ENCODE assay signal across 8 mouse cellular contexts in genomic region chr11:116842531-116843260, GRCm38 (mm10). TPM values are rescaled to one million over a fixed set of nuclear protein-coding genes. Genes with fewer than 3 reads are reported as not detected.
A peak's percentile ranks its signal among the peaks of the same experiment; 100 is the strongest.
DNase-seq lines count a peak whose midpoint lies in the region; ATAC-seq lines count a peak whose summit lies in the region.

No protein-coding gene starts in this region.

- peaks cover 42% of the 10 kb centered on the region for H3K4me1 ChIP-seq in intestine, embryonic 16.5 days (ENCODE audit: control insufficient read depth, insufficient read depth, low read length)

- peak overlapping the region; percentile 100 for H3K27ac ChIP-seq in intestine, embryonic 16.5 days (ENCODE audit: low read length)

- ATAC-seq in intestine, embryonic 16.5 days: peak; percentile 63

- peaks cover 19% of the 10 kb centered on the region; the same call in 1 of the 2 replicates for H3K36me3 ChIP-seq in intestine, embryonic 16.5 days (ENCODE audit: control insufficient read depth, insufficient read depth, low read length)

- under 1% methylated on average over 71 of the region's 73 CpGs for WGBS in intestine, embryonic 16.5 days

- DNase-seq in left cerebral cortex, adult 18-20 months (ENCODE audit: low spot score in 2 of 2): peak; percentile 55 to 72
- no peak for DNase-seq in left cerebral cortex, adult 11 months (ENCODE audit: low spot score)
- peak; percentile 50 for DNase-seq in embryo, embryonic 11.5 days (ENCODE audit: low read depth, low spot score)
- DNase-seq in gastrocnemius, postnatal 4 days (ENCODE audit: low spot score in 2 of 2): peak; percentile 63 to 74
- peak; percentile 63 for DNase-seq in left cerebral cortex, postnatal 4 days
- peak; percentile 56 for DNase-seq in mesoderm, embryonic 11.5 days (ENCODE audit: low read depth, low spot score)
- peak; percentile 79 for DNase-seq in right cerebral cortex, postnatal 25 days

- peak overlapping the region; percentile 96 for H3K9ac ChIP-seq in intestine, embryonic 16.5 days (ENCODE audit: low read depth, low read length)

- H3K27me3 ChIP-seq in intestine, embryonic 16.5 days (replicated peaks; ENCODE audit: control insufficient read depth, insufficient read depth, low read length): no peaks in the 10 kb centered on the region

- no peaks in the 10 kb centered on the region for H3K9me3 ChIP-seq in intestine, embryonic 16.5 days (ENCODE audit: control insufficient read depth, low read length)

- H3K4me2 ChIP-seq in intestine, embryonic 16.5 days (ENCODE audit: low read depth, low read length): peak overlapping the region; percentile 74

- intact Hi-C loops in left cerebral cortex, postnatal 4 days (cut with DNase I): no loop called here

- H3K4me3 ChIP-seq in intestine, embryonic 16.5 days (ENCODE audit: low read length): peak overlapping the region; percentile 84

RNA-seq across cellular contexts. Expression of gene Mettl23, which starts 0.4 kb away (rescaled TPM):
- total RNA-seq in left cerebral cortex, adult 18-20 months (2021): 10 to 100 TPM; 23.8 to 25.8 TPM
- 10 to 100 TPM; 23.7 to 26.6 TPM for total RNA-seq in gastrocnemius, postnatal 4 days (2021)
- 58.4 and 65.8 TPM in 2 replicates for polyA plus RNA-seq in intestine, embryonic 16.5 days (2015; fragmentation: Nextera tagmentation; extraction: Ambion mirVana)
- total RNA-seq in left cerebral cortex, postnatal 4 days (2021): 10 to 100 TPM; 26.8 to 29.4 TPM

RNA-seq across cellular contexts. Expression of gene Jmjd6, which starts 0.6 kb away (rescaled TPM):
- 10 to 100 TPM; 28.3 to 31.3 TPM for total RNA-seq in left cerebral cortex, adult 18-20 months (2021)
- 10 to 100 TPM; 35.6 to 39.7 TPM for total RNA-seq in gastrocnemius, postnatal 4 days (2021)
- 86.7 and 91.2 TPM in 2 replicates for polyA plus RNA-seq in intestine, embryonic 16.5 days (2015; fragmentation: Nextera tagmentation; extraction: Ambion mirVana)
- 10 to 100 TPM; 35.7 to 39.9 TPM for total RNA-seq in left cerebral cortex, postnatal 4 days (2021)

RNA-seq across cellular contexts. Expression of gene Mfsd11, which starts 9.5 kb away (rescaled TPM):
- 10 to 100 TPM; 40.3 to 44.9 TPM for total RNA-seq in left cerebral cortex, adult 18-20 months (2021)
- total RNA-seq in gastrocnemius, postnatal 4 days (2021): 10 to 100 TPM; 42.8 to 43.1 TPM
- 47.3 and 66.2 TPM in 2 replicates for polyA plus RNA-seq in intestine, embryonic 16.5 days (2015; fragmentation: Nextera tagmentation; extraction: Ambion mirVana)
- 10 to 100 TPM; 55.9 to 58.5 TPM for total RNA-seq in left cerebral cortex, postnatal 4 days (2021)

RNA-seq across cellular contexts. Expression of gene Srsf2, which starts 10.2 kb away (rescaled TPM):
- total RNA-seq in left cerebral cortex, adult 18-20 months (2021): 100 to 1,000 TPM; 155 to 157 TPM
- total RNA-seq in gastrocnemius, postnatal 4 days (2021): 100 to 1,000 TPM; 181 to 207 TPM
- 389 and 590 TPM in 2 replicates for polyA plus RNA-seq in intestine, embryonic 16.5 days (2015; fragmentation: Nextera tagmentation; extraction: Ambion mirVana)
- total RNA-seq in left cerebral cortex, postnatal 4 days (2021): 100 to 1,000 TPM; 268 to 270 TPM

RNA-seq across cellular contexts. Expression of gene Mxra7, which starts 14.8 kb away (rescaled TPM):
- 10 to 100 TPM; 17.5 to 20.2 TPM for total RNA-seq in left cerebral cortex, adult 18-20 months (2021)
- 10 to 100 TPM; 54.5 to 65.3 TPM for total RNA-seq in gastrocnemius, postnatal 4 days (2021)
- polyA plus RNA-seq in intestine, embryonic 16.5 days (2015; fragmentation: Nextera tagmentation; extraction: Ambion mirVana): 20.6 and 20.8 TPM in 2 replicates
- total RNA-seq in left cerebral cortex, postnatal 4 days (2021): 10 to 100 TPM; 17.5 to 17.9 TPM
